14 mouse cellular contexts compared by ENCODE assay signal in the genomic region with DNA sequence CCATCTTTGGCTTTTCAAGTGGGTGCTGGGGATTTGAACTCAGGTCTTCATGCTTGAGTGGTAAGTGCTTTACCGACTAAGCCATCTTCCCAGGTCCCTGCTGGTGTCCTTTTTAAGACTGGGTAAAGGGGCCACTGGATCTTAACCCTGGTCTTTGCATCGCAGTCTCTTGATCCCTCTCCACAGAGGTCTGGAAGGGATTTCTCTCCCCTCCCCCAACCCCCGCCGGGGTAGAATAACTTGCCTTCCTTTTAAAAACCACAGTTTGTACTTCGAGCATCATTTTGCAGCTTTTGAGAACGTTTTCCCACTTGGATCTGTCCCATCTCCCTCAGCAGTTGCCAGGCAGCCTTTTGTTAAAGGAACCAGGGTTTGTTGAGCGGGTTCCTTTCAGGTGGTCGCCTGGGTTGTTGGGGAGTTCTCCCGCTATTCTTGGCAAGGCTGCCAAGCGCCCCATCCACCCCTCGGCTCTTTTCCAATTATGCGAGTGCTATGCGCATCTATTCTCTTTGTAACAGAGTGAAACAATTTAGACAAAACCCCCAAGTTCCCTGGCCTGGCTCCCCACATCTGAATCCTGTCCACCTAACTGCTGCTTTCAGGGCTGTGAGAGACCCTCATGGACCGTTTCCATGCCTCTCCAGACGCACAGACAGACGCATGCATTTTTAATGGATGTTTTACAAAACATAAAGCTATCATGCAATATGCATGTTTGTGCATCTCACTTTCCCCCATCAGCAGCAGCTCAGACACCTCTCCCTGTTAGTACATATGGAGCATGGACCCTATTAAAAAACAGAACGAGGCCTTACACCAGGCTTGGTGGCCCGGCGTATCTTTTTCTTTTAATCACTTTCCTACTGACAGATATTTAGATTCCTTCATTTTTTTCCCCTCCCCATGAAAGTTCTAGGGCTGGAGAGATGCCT. TPM values are rescaled to one million over a fixed set of nuclear protein-coding genes. Genes with fewer than 3 reads are reported as not detected.
DNase-seq lines count a peak whose midpoint lies in the region; ATAC-seq and TF ChIP-seq lines count a peak whose summit lies in the region.
"Had no signal": no experiment of that assay in that cellular context is flagged by ENCODE, and none has a peak within 500 bp of the region (broad histone marks: within the 10 kb centered on the region; RNA-seq: fewer than 3 reads in every experiment).

No protein-coding gene starts in this region.

- WGBS in embryonic facial prominence, embryonic 12.5 days = 48% methylated on average over 19 of the region's 19 CpGs
- WGBS in embryonic facial prominence, embryonic 10.5 days = 70% methylated on average over 19 of the region's 19 CpGs
- WGBS in hindbrain, postnatal 0 days = 29% methylated on average over 19 of the region's 19 CpGs
- whole genome bisulfite sequencing in midbrain, embryonic 14.5 days = 33% methylated on average over 19 of the region's 19 CpGs
- 67% methylated on average over 19 of the region's 19 CpGs for WGBS in liver, embryonic 12.5 days (ENCODE audit: insufficient replicate concordance)

- ATAC-seq in embryonic facial prominence, embryonic 12.5 days (ENCODE audit: insufficient number of reproducible peaks, insufficient read depth, low FRiP score, low TSS enrichment) = no peak
- peak; percentile 58; the same call in 1 of the 2 replicates for ATAC-seq in hindbrain, postnatal 0 days
- ATAC-seq in midbrain, embryonic 14.5 days (ENCODE audit: low FRiP score, low TSS enrichment) = no peak
- no peak for ATAC-seq in liver, embryonic 12.5 days
- ATAC-seq: intestine, embryonic 16.5 days had no signal

- H3K36me3 ChIP-seq in embryonic facial prominence, embryonic 12.5 days = no peaks in the 10 kb centered on the region
- H3K36me3 ChIP-seq in embryonic facial prominence, embryonic 10.5 days (replicated peaks) = no peaks in the 10 kb centered on the region
- no peaks in the 10 kb centered on the region for H3K36me3 ChIP-seq in hindbrain, postnatal 0 days (ENCODE audit: insufficient read depth, low read length)
- H3K36me3 ChIP-seq in midbrain, embryonic 14.5 days (ENCODE audit: control insufficient read depth, insufficient read depth, low read length) = no peaks in the 10 kb centered on the region
- no peaks in the 10 kb centered on the region for H3K36me3 ChIP-seq in liver, embryonic 12.5 days
- H3K36me3 ChIP-seq: neural tube, embryonic 12.5 days had no signal

- H3K27me3 ChIP-seq in embryonic facial prominence, embryonic 12.5 days = peaks cover 5% of the 10 kb centered on the region; the same call in 1 of the 2 replicates
- H3K27me3 ChIP-seq in embryonic facial prominence, embryonic 10.5 days (replicated peaks; ENCODE audit: low read depth, poor library complexity, severe bottlenecking) = no peaks in the 10 kb centered on the region
- no peaks in the 10 kb centered on the region for H3K27me3 ChIP-seq in hindbrain, postnatal 0 days (ENCODE audit: insufficient read depth, low read length)
- H3K27me3 ChIP-seq in midbrain, embryonic 14.5 days (ENCODE audit: control insufficient read depth, insufficient read depth, low read length) = no peaks in the 10 kb centered on the region
- H3K27me3 ChIP-seq in liver, embryonic 12.5 days (replicated peaks) = no peaks in the 10 kb centered on the region

- peak overlapping the region; percentile 3; the same call in 1 of the 2 replicates for H3K27ac ChIP-seq in embryonic facial prominence, embryonic 12.5 days
- no peak overlapping the region for H3K27ac ChIP-seq in embryonic facial prominence, embryonic 10.5 days (replicated peaks)
- peak overlapping the region; percentile 34; the same call in 1 of the 2 replicates for H3K27ac ChIP-seq in hindbrain, postnatal 0 days
- peak overlapping the region; percentile 74 for H3K27ac ChIP-seq in midbrain, embryonic 14.5 days (replicated peaks; ENCODE audit: low read depth, low read length)
- no peak overlapping the region for H3K27ac ChIP-seq in liver, embryonic 12.5 days
- H3K27ac ChIP-seq: neural tube, embryonic 12.5 days had no signal

- 0 out of 2 replicates have a peak, but pooled peaks cover 2% of the 10 kb centered on the region for H3K4me1 ChIP-seq in embryonic facial prominence, embryonic 12.5 days
- H3K4me1 ChIP-seq in embryonic facial prominence, embryonic 10.5 days = no peaks in the 10 kb centered on the region
- no peaks in the 10 kb centered on the region for H3K4me1 ChIP-seq in hindbrain, postnatal 0 days (ENCODE audit: insufficient read depth, low read length)
- 0 out of 2 replicates have a peak, but pooled peaks cover 3% of the 10 kb centered on the region for H3K4me1 ChIP-seq in midbrain, embryonic 14.5 days (ENCODE audit: control insufficient read depth, insufficient read depth, low read length)
- no peaks in the 10 kb centered on the region for H3K4me1 ChIP-seq in liver, embryonic 12.5 days
- H3K4me1 ChIP-seq: neural tube, embryonic 12.5 days had no signal

- H3K4me2 ChIP-seq in embryonic facial prominence, embryonic 12.5 days (replicated peaks) = no peak overlapping the region
- H3K4me2 ChIP-seq in hindbrain, postnatal 0 days (ENCODE audit: low read depth, low read length) = no peak overlapping the region
- H3K4me2 ChIP-seq in midbrain, embryonic 14.5 days (ENCODE audit: low read length) = no peak overlapping the region
- no peak overlapping the region for H3K4me2 ChIP-seq in liver, embryonic 12.5 days
- H3K4me2 ChIP-seq: neural tube, embryonic 12.5 days had no signal

- no peak for DNase-seq in embryonic facial prominence, embryonic 10.5 days (ENCODE audit: low spot score)
- peak; percentile 97 for DNase-seq in brain, embryonic 14.5 days (ENCODE audit: low read depth)
- peak; percentile 79 for DNase-seq in hindbrain, postnatal 0 days (ENCODE audit: low spot score)
- peak; percentile 80 for DNase-seq in midbrain, embryonic 14.5 days
- DNase-seq in thymus, postnatal 25 days = no peak
- no peak for DNase-seq in gastrocnemius, adult 18-20 months (ENCODE audit: low spot score)
- DNase-seq: adrenal gland, postnatal 25 days; lung, postnatal 36 days had no signal

- no peak overlapping the region for H3K4me3 ChIP-seq in embryonic facial prominence, embryonic 12.5 days
- no peak overlapping the region for H3K4me3 ChIP-seq in embryonic facial prominence, embryonic 10.5 days
- no peak overlapping the region for H3K4me3 ChIP-seq in hindbrain, postnatal 0 days (ENCODE audit: low read length)
- H3K4me3 ChIP-seq in midbrain, embryonic 14.5 days (replicated peaks; ENCODE audit: low read depth, low read length) = no peak overlapping the region
- no peak overlapping the region for H3K4me3 ChIP-seq in liver, embryonic 12.5 days
- H3K4me3 ChIP-seq: neural tube, embryonic 12.5 days had no signal

- H3K9ac ChIP-seq in embryonic facial prominence, embryonic 12.5 days = no peak overlapping the region
- H3K9ac ChIP-seq in hindbrain, postnatal 0 days (replicated peaks; ENCODE audit: low read length) = no peak overlapping the region
- no peak overlapping the region for H3K9ac ChIP-seq in midbrain, embryonic 14.5 days (replicated peaks; ENCODE audit: low read length)
- no peak overlapping the region for H3K9ac ChIP-seq in liver, embryonic 12.5 days
- H3K9ac ChIP-seq: neural tube, embryonic 12.5 days had no signal

- H3K9me3 ChIP-seq in embryonic facial prominence, embryonic 12.5 days = no peaks in the 10 kb centered on the region
- H3K9me3 ChIP-seq in embryonic facial prominence, embryonic 10.5 days = no peaks in the 10 kb centered on the region
- no peaks in the 10 kb centered on the region for H3K9me3 ChIP-seq in hindbrain, postnatal 0 days (ENCODE audit: low read length)
- H3K9me3 ChIP-seq in midbrain, embryonic 14.5 days (ENCODE audit: control insufficient read depth, low read length) = no peaks in the 10 kb centered on the region
- H3K9me3 ChIP-seq in liver, embryonic 12.5 days (replicated peaks) = no peaks in the 10 kb centered on the region

- no peak for TF ChIP-seq CTCF in brain, embryonic 14.5 days (IDR thresholded peaks at IDR 0.05; ENCODE audit: borderline replicate concordance, extremely low read depth, insufficient read depth, insufficient read length)
- no peak for TF ChIP-seq CTCF in hindbrain, postnatal 0 days (IDR thresholded peaks at IDR 0.05; ENCODE audit: low read depth)

- no peak for TF ChIP-seq POLR2A in brain, embryonic 14.5 days (IDR thresholded peaks at IDR 0.05; ENCODE audit: borderline replicate concordance, extremely low read depth, insufficient read depth, insufficient read length, poor library complexity, severe bottlenecking)

RNA-seq across cellular contexts. Expression of gene Matn1, which starts 29.4 kb away (rescaled TPM):
- 4.2 and 7.0 TPM in 2 replicates for polyA plus RNA-seq in embryonic facial prominence, embryonic 12.5 days (2016; fragmentation: Nextera tagmentation; extraction: Ambion mirVana)
- 0.11 TPM in 1 of 2 replicates, not detected in the other for polyA plus RNA-seq in embryonic facial prominence, embryonic 10.5 days (2016; fragmentation: Nextera tagmentation; extraction: Ambion mirVana)
- 0.29 and 0.81 TPM in 2 replicates for polyA plus RNA-seq in brain, embryonic 14.5 days (2012; rRNA removed)
- total RNA-seq in hindbrain, postnatal 0 days (2014; rRNA removed) = 0.26 and 0.90 TPM in 2 replicates
- polyA plus RNA-seq in hindbrain, postnatal 0 days (2015; fragmentation: Nextera tagmentation; extraction: Ambion mirVana) = 0.71 and 1.2 TPM in 2 replicates
- polyA plus RNA-seq in midbrain, embryonic 14.5 days (2014; fragmentation: Nextera tagmentation; extraction: Ambion mirVana) = not detected in 2 replicates
- not detected for total RNA-seq in gastrocnemius, adult 18-20 months (2021)
- polyA plus RNA-seq in liver, embryonic 12.5 days (2016; fragmentation: Nextera tagmentation; extraction: Ambion mirVana) = 0.12 and 0.17 TPM in 2 replicates
- total RNA-seq: adrenal gland, postnatal 25 days; common myeloid progenitor, adult 5-6 weeks; gastrocnemius, postnatal 4 days had no signal
- polyA plus RNA-seq: intestine, embryonic 16.5 days had no signal

Comparison
In these comparisons a context has a peak if more than half of its experiments do, and no peak if none do; other contexts are left out.
1. H3K27ac ChIP-seq: peak in embryonic facial prominence, embryonic 12.5 days (single experiment), hindbrain, postnatal 0 days (single experiment) and midbrain, embryonic 14.5 days (single experiment); none in embryonic facial prominence, embryonic 10.5 days (single experiment) and liver, embryonic 12.5 days (single experiment).
2. DNase-seq: peak in brain, embryonic 14.5 days (single experiment), hindbrain, postnatal 0 days (single experiment) and midbrain, embryonic 14.5 days (single experiment); none in embryonic facial prominence, embryonic 10.5 days (single experiment), thymus, postnatal 25 days (single experiment) and gastrocnemius, adult 18-20 months (single experiment).